Mouse (Mus musculus): Measurements from ENCODE around the gene Klhl7. TPM values are rescaled to one million over a fixed set of nuclear protein-coding genes. Genes with fewer than 3 reads are reported as not detected.
"Not testable (repeated sequence)": the region's sequence is repeated elsewhere in the genome, so short reads cannot be mapped to it uniquely, and the experiment has no call there.

Klhl7 gene
- polyA plus RNA-seq, 1 experiment = 27.8 TPM

DNA sequence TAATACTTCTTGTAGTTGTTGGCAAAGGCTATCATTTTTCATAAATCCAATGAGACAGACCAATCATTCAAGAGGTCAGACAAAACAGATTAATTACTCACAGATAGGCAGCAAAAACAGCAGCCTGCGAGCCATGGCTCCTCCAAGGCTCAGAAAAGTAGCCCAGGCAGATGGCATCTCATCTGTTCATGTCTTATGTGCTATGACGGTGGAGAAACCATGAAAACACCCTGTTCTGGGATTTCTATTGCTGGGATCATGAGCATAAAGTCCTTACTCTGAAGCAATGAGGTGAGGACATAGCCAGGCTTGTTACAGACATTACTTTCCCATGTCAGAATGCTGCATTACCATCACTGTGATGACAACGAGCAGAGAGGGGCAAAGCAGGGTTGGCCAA lies 7.9 kb upstream of the Klhl7 start:
- Histone ChIP-seq H3K4me1 (ENCODE audit: control insufficient read depth, insufficient read depth, low read length) (no peaks in the 10 kb centered on the region), H3K4me3 (ENCODE audit: insufficient read depth, low read length) (no peak overlapping the region), H3K27ac (ENCODE audit: insufficient read depth, low read length) (no peak overlapping the region)
- TF ChIP-seq CTCF (IDR thresholded peaks at IDR 0.05; ENCODE audit: borderline replicate concordance, insufficient read depth, low read length) = no peak
- TF ChIP-seq POLR2A (IDR thresholded peaks at IDR 0.05; ENCODE audit: low read depth, low read length) = no peak

DNA sequence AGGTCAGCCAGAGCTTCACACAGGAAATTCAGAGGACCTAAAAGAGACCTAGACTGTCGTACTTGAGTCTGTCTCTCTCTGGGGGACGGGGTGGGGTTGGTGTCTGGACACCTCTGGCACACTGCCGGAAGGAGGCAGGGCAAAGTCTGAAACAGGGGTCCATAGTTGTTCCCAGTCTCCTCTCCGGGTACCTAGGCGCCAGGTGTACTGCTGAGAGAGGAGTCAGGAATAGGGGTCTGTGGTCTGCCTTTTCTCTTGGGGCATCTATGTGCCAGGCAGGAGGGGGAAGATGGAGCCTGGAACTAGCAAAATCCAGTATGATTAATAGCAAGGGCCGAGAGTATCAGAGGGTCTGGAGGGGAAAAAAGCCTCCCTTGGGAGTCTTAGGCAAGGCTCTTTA lies 5.0 kb upstream of the Klhl7 start:
- Histone ChIP-seq H3K27ac (ENCODE audit: insufficient read depth, low read length) (no peak overlapping the region), H3K4me1 (ENCODE audit: control insufficient read depth, insufficient read depth, low read length) (no peaks in the 10 kb centered on the region), H3K4me3 (ENCODE audit: insufficient read depth, low read length) (no peak overlapping the region)
- no peak for TF ChIP-seq CTCF (IDR thresholded peaks at IDR 0.05; ENCODE audit: borderline replicate concordance, insufficient read depth, low read length)
- no peak for TF ChIP-seq POLR2A (IDR thresholded peaks at IDR 0.05; ENCODE audit: low read depth, low read length)

DNA sequence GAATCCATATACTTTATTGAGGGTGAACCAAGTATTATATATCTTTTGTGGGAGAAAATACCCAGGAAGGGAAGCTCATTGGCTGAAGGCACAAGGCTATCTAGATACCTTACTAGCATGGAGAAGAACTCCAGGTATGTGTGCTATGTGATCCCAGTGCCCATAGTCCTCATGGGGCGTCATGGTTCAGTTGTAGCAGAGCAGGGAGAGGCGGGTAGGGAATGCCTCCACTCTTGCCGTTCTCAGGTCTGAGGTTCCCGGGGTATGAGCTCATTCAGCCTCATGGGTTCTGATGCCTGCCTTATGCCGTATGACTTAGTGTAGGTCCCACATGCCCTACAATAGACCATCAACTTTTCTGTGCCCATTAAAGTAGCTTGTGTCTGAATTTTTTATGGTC lies 4.5 kb upstream of the Klhl7 start:
- H3K4me1 ChIP-seq (ENCODE audit: control insufficient read depth, insufficient read depth, low read length) = no peaks in the 10 kb centered on the region
- no peak overlapping the region for H3K4me3 ChIP-seq (ENCODE audit: insufficient read depth, low read length)
- TF ChIP-seq CTCF (IDR thresholded peaks at IDR 0.05; ENCODE audit: borderline replicate concordance, insufficient read depth, low read length) (no peak), POLR2A (IDR thresholded peaks at IDR 0.05; ENCODE audit: low read depth, low read length) (no peak)

DNA sequence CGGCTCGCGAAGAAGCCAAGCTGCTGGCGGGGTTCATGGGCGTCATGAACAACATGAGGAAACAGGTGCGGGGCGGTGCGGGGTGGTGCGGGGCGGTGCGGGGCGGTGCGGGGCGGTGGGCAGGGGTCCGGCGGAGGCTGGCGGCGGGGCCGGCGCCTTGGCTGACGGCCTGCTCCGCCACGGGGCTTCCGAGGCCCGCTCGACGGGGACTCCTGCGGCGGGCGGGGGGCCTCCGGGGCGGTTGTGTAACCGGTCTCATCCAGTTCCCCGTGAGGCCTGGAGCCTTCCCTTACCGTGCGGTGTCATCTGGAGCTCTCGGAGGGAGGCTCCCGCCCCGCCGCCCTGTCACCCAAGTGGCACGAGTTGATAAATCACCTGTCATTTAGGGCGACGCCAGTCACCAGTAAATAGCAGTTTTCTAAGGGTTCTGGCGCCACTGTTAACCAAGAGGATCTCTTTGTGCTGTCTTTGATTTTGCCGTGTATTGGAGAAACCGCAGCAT lies 456 bp downstream of the Klhl7 start:
- Histone ChIP-seq H3K4me1 (ENCODE audit: control insufficient read depth, insufficient read depth, low read length) (no peaks in the 10 kb centered on the region), H3K27ac (ENCODE audit: insufficient read depth, low read length) (no peak overlapping the region), H3K4me3 (ENCODE audit: insufficient read depth, low read length) (peak overlapping the region; percentile 97)
- TF ChIP-seq POLR2A (IDR thresholded peaks at IDR 0.05; ENCODE audit: low read depth, low read length) (no peak), CTCF (IDR thresholded peaks at IDR 0.05; ENCODE audit: borderline replicate concordance, insufficient read depth, low read length) (no peak)

More for the DNA sequence above, 4.5 kb upstream of the Klhl7 start:
- no peak overlapping the region for H3K27ac ChIP-seq (ENCODE audit: insufficient read depth, low read length)

DNA sequence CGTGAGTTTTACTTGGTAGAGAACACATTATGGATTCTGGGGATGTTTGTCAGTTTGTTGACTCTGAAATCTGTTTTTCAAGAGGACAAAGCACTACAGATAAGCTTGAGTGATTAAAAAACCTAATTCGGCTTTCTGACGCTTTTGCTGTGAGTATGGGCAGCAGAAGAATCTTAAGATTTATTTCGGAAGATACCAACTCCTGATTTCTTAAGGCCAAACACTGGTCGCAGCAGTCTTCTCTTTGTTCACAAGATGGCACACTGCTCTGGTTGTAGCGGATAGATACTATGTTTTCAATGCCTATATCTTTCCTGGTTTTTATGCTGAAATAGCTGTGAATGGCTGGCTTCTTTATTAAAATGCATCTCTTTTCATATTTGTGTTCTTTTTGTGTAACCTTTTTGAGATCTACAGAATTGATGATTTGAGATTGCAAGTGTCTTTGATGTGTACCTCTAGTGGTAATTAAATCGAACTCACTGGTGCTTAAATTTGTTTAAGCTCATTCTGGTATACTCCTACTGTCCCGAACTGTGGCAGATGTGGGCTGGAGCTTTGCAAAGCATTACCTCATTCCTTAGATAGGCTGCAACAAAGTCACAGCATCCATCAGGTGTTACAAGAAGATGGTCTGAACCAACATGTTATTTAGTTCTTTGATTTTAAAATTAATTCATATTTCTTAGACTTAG lies 1.2 kb downstream of the Klhl7 start:
- no peak overlapping the region for H3K27ac ChIP-seq (ENCODE audit: insufficient read depth, low read length)
- no peaks in the 10 kb centered on the region for H3K4me1 ChIP-seq (ENCODE audit: control insufficient read depth, insufficient read depth, low read length)
- TF ChIP-seq POLR2A (IDR thresholded peaks at IDR 0.05; ENCODE audit: low read depth, low read length) = no peak
- peak overlapping the region; percentile 97 for H3K4me3 ChIP-seq (ENCODE audit: insufficient read depth, low read length)

DNA sequence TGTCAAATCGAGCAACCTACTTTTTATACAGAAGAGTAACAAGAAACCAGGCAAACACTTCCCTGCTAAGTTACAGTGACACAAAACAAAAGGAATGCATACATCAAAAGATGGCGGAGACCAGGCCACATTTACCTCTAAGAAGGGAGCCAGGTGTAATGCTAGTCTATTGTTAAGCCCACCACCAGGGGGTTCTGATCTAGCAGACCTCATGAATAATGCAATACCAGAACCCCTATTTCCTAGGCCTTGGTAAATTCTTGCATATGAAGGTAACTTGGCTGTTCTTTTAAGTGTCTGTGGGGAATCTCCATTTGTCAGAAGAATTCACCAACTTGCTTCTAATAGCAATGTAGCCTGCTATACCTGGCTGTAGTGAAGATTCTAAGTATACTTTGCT lies 2.8 kb downstream of the Klhl7 start:
- not testable (repeated sequence) for H3K27ac ChIP-seq (ENCODE audit: insufficient read depth, low read length); H3K4me3 ChIP-seq (ENCODE audit: insufficient read depth, low read length); H3K4me1 ChIP-seq (ENCODE audit: control insufficient read depth, insufficient read depth, low read length)

DNA sequence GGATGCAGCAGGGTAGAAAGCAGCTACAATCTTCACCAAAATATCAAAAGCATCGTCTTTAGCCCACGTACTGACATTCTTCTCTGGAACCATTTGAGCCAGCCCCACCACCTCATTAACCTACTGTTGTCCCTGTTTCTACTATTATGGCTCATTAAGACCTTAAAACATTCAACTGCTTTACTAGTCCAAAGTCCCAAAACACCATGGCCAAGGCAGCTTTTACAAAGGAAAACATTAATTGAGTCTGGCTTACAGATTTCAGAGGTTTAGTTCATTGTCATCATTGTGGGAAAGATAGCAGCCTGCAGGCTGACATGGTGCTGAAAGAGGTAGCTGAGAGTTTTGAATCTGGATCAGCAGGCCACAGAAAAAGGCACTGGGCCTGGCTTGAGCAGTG lies 3.4 kb downstream of the Klhl7 start:
- TF ChIP-seq CTCF (IDR thresholded peaks at IDR 0.05; ENCODE audit: borderline replicate concordance, insufficient read depth, low read length) (no peak), POLR2A (IDR thresholded peaks at IDR 0.05; ENCODE audit: low read depth, low read length) (no peak)
- Histone ChIP-seq H3K4me3 (ENCODE audit: insufficient read depth, low read length) (no peak overlapping the region), H3K4me1 (ENCODE audit: control insufficient read depth, insufficient read depth, low read length) (no peaks in the 10 kb centered on the region), H3K27ac (ENCODE audit: insufficient read depth, low read length) (no peak overlapping the region)

DNA sequence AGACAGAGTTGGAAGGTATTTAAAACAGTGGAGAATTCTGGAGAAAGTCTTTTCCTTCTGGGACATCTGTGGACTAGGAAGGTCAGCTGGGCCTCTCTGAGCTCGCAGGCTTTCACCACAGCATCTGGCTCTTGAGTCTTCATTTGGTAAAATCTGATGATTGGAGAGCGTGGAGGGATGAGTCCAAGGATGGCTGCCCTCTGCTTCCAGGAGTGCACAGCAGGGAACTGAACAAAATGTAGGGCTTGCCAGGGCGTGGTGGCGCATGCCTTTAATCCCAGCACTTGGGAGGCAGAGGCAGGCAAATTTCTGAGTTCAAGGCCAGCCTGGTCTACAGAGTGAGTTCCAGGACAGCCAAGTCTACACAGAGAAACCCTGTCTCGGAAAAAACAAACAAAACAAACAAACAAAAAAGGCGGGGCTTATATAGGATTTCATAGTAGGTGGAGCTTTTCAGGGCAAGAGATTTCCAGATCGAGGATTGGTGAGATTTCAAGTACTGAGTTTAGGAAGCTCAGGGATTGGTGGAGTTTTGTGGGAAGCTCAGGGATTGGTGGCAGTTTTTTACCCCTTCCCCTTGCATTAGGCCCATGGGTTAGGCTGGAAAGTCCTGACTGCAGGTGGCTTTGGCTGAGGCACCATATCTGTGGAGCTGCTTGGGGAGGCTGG lies 6.8 kb downstream of the Klhl7 start:
- Histone ChIP-seq H3K27ac (ENCODE audit: insufficient read depth, low read length) (no peak overlapping the region), H3K4me1 (ENCODE audit: control insufficient read depth, insufficient read depth, low read length) (no peaks in the 10 kb centered on the region), H3K4me3 (ENCODE audit: insufficient read depth, low read length) (no peak overlapping the region)
- TF ChIP-seq CTCF (IDR thresholded peaks at IDR 0.05; ENCODE audit: borderline replicate concordance, insufficient read depth, low read length) (no peak), POLR2A (IDR thresholded peaks at IDR 0.05; ENCODE audit: low read depth, low read length) (no peak)

DNA sequence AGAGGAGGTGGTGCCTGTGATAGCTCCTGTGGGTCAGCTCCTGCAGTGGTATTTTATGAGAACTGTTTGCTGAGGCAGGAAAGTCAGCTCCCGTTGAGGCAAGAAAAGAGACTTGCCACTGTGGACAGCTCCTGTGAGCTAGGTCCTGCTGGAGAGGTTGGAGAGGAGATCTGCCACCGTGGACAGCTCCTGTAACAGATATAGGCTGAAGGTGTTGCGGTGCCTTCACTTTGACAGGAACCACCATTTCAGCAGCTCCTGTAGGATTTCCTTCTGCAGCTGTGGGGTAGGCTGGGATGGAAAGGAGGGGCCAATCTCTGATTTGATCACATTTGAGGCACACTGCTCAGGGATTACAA lies 7.3 kb downstream of the Klhl7 start:
- no peak for TF ChIP-seq CTCF (IDR thresholded peaks at IDR 0.05; ENCODE audit: borderline replicate concordance, insufficient read depth, low read length)
- TF ChIP-seq POLR2A (IDR thresholded peaks at IDR 0.05; ENCODE audit: low read depth, low read length) = no peak
- Histone ChIP-seq H3K4me1 (ENCODE audit: control insufficient read depth, insufficient read depth, low read length) (no peaks in the 10 kb centered on the region), H3K27ac (ENCODE audit: insufficient read depth, low read length) (no peak overlapping the region), H3K4me3 (ENCODE audit: insufficient read depth, low read length) (no peak overlapping the region)

DNA sequence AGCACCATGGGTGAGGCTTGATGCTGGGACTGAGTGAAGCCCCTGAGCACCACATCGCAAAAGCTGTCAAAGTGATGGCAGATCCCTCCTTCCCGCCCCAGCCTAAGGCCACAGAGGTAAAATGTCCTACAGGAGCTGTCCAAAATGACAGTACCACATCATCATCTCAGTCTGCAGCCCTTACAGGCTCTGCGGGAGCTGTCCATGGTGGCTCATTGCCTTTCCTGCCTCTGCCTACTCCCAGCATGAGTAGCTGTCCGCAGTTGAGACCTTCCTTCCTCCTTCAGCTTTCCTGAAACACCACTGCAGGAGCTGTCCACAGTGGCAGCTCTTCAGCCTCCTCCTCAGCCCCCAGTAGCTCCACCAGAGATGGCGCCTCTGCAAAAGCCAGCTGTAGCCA lies 9.7 kb downstream of the Klhl7 start:
- TF ChIP-seq CTCF (IDR thresholded peaks at IDR 0.05; ENCODE audit: borderline replicate concordance, insufficient read depth, low read length) (no peak), POLR2A (IDR thresholded peaks at IDR 0.05; ENCODE audit: low read depth, low read length) (no peak)
- no peak overlapping the region for H3K27ac ChIP-seq (ENCODE audit: insufficient read depth, low read length)
- H3K4me3 ChIP-seq (ENCODE audit: insufficient read depth, low read length) = no peak overlapping the region

More for the DNA sequence above, 9.7 kb downstream of the Klhl7 start:
- H3K4me1 ChIP-seq (ENCODE audit: control insufficient read depth, insufficient read depth, low read length) = no peaks in the 10 kb centered on the region

Measured in embryonic fibroblast, embryonic 13.5 days (primary cell).